Mouse (Mus musculus) intestine, embryonic 16.5 days (tissue): ENCODE results near the gene Sgo1. TPM values are rescaled to one million over a fixed set of nuclear protein-coding genes. Genes with fewer than 3 reads are reported as not detected.

Experiments used
- polyA plus RNA-seq: library from polyadenylated mRNA; unstranded; fragments of >200 nt; fragmentation: Nextera tagmentation; extraction: Ambion mirVana; gene quantifications from 2 replicates; pipeline ENCODE4 v1.2.1, GENCODE M21; 2015

Gene Sgo1
- polyA plus RNA-seq, 1 experiment from 2014 or later, result 24.7 TPM

Other genes starting within 250 kb of the Sgo1 start
- gene Efhb, start 226.0 kb downstream of the Sgo1 start, polyA plus RNA-seq, result 0.33 and 0.38 TPM in 2 replicates
- 61.0 and 63.8 TPM in 2 replicates for gene Rab5a, start 210.1 kb downstream of the Sgo1 start, polyA plus RNA-seq
- gene Pp2d1, start 149.9 kb downstream of the Sgo1 start, polyA plus RNA-seq, result 0.16 TPM in 2 replicates
- gene Kat2b, start 122.5 kb downstream of the Sgo1 start, polyA plus RNA-seq, result 3.9 and 4.1 TPM in 2 replicates
- gene Sult1c2, start 157.0 kb upstream of the Sgo1 start, polyA plus RNA-seq, result 0.16 and 0.33 TPM in 2 replicates